Mouse (Mus musculus) lung, postnatal 0 days (tissue): ENCODE measurements around the gene Lrg1.

Experiments
- CTCF ChIP-seq: IDR thresholded peaks from 2 replicates; pipeline ENCODE4 v1.5.1; 2016; ENCODE audit warnings: antibody characterized with exemption, mild to moderate bottlenecking
- EP300 ChIP-seq: IDR thresholded peaks from 2 replicates; pipeline ENCODE4 v1.6.1; 2016; ENCODE audit warnings: antibody characterized with exemption, mild to moderate bottlenecking, control low read depth

DNA sequence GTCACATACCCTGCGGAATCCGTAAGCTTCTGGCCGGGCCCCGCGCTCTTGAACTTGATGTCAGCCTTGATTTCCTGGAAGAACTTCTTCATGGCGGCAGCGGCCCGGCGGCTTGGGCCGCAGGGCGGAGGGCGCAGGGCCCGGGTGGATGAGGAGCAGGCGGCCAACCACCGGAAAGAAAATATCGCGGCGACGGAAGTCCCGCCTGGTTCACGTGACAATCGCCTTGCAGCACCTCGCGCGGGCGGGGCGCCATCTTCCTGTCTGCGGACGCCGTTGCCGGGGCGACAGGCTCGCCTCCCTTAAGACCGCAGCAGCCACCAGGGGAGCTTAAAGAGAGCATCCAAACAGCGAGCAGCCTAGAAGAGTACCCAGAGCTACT is 47.0 kb downstream of the Lrg1 start, which contains the start of gene Ubxn6:
- TF ChIP-seq EP300 (peak; percentile 65), CTCF (peak; percentile 69)
